Mouse (Mus musculus) urinary bladder, postnatal 10 days (tissue): ENCODE data around the gene Smap1.

Experiments used
- DNase-seq: peaks from one replicate; pipeline ENCODE4 v3.0.0; 2022; ENCODE audit warnings: low spot score

Smap1 gene

GRCm38 (mm10) chr1:23919086-23919485, 3.0 kb downstream of the Smap1 start:
- DNase-seq = no peak

- no peak for DNase-seq
These were observed 6.6 kb downstream of the Smap1 start for GRCm38 (mm10) chr1:23915483-23915882.

DNA sequence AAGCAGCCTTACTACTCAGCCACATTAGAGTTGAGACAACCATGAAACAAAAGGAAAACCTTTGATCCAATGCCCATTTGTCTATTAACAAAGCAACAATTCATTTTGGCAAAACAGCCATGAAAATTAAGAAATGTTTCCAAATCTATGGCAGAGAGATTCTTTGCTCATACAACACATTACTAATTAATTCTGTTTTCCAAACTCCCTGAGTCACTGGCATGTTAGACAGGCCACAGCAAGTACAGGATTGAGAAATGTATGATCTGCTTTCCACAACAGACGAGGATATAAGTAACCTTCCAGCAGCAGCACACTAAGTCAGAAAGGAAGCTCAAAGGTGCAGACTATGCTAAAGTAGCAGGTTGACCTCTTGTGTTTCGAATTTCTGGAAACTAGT, 9.1 kb downstream of the Smap1 start:
- no peak for DNase-seq

DNA sequence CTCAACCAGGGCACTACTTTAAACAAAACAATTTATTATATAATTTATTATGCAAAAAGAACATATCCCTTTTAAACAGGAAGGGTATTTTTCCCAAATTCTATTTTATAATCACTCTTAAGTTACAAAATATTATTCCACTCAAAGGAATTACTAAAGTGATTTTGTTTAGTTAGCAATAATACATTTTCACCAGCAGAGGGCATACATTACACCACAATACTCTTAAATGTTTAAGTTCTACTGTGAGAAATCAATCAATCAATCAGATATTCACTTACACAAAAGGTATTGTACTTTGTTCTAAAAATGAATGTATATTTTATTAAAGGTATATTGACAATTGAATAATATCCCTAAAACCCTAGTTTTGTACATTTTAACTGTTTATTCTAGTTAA, 16.0 kb downstream of the Smap1 start:
- DNase-seq = no peak

DNA sequence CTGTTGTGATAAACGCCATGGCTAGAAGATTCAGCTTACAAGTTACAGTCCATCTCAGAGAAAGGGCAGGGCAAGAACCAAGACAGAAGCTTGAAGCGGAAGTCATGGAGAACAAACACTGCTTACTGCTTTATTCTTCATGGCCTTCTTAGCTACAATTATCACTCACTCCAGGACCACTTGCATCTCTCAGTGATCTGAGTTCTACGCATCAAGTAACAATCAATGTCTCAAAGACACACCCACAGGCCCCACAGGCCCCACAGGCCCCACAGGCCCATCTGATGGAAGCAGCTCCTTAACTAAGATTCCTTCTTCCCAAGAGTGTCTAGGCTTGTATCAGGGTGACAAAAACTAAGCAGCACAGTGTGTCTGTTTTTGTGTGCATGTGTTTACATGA, 18.8 kb downstream of the Smap1 start:
- DNase-seq = no peak

DNA sequence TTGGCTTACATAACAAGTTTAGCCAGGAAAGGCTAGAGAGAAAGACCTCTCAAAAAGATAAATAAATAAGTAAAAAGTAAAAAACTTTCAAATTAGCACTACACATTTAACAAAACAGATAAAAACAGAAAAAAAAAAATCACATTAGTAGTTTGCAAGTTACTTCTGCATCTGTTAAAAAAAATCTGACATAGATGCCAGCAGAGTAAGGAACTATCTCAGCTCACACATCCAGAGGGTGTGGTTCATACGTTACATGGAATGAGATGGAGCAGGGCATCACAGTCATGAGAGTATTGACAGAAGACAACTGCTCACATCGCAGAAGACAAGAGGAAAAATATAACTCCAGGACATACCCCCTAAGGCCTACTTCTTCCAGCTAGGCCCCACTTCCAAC, 19.4 kb downstream of the Smap1 start:
- no peak for DNase-seq

DNA sequence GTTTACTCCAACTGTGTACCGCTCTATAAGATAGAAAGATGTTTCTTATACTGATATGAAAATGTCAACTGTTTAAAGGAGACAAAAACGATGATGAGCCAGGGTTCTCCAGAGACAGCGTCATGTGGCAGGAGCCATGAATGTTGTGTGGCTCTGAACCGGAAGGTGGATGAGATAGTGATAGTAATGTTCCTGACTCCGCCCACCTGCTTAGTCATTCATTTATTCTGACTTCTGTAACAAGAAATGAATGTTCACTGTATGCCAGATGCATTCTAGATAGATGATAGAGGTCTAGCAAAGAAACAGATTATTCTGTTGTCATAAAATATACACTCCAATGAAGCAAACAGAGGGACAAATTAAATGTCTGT, 22.5 kb downstream of the Smap1 start:
- no peak for DNase-seq

- no peak for DNase-seq
These were observed 23.0 kb downstream of the Smap1 start for GRCm38 (mm10) chr1:23899020-23899646.

DNA sequence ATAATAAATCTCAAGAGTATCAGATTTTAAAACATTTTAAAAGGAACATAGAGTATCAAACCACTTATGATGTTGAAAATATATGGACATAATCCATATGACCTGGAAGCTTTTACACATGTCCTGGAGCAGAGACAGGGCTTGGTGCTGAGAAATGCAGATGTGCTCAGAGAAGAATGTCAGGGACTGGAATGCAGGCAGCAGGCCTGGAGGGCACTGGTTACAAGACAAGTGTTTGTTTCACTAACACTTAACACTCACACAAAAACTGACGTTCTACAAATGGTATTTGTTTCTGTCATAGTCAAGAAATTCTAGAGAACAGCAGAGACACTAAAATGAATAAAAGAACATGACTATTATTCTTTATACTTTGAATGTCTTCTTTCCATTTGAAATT, 30.0 kb downstream of the Smap1 start:
- no peak for DNase-seq

GRCm38 (mm10) chr1:23884914-23885313, 37.2 kb downstream of the Smap1 start:
- DNase-seq = no peak

DNA sequence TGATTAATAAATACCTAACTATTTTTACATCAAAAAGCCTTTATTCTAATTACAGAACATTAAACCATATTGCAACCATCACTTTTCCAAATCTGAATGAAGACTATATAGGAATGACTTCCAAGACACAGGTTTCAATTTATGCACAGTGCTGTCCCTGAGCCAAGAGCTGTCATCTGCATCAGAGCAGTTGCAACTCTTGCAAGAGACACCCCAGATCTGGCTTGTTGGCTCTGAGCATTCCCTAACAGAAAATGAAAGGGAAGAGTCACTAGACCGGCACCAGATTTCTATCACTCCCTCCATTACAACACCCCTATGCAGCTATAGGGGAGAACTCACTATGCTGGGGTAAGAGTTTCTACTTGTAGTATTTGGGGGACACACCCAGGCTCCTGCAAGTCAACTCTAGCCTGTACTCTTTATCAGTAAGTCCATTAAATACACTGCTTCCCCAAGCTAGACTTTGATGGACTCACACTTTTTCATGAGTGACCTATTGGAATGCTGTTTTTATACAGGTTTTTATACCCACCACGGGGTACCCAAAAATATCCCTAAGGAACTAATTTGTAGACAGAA, 37.9 kb downstream of the Smap1 start:
- no peak for DNase-seq

GRCm38 (mm10) chr1:23882681-23883080, 39.4 kb downstream of the Smap1 start:
- DNase-seq = no peak

DNA sequence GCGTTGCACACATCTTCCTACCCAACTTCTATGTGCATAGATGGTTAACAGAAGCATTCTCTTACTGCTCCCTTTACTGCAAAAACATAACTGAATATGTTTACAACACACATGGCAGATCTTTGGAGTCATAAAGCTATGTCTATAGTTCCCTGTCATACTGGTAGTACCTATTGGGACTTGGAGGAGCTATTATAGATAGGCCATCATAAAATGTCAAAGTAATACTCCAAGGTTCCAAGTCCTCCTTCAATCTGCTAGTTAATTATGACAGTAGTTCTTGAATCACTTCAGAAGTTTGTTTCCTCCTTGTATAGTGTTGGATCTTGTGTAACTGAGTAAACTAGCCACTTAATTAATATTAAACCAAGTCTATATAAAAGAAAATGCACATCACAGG, 49.9 kb downstream of the Smap1 start:
- DNase-seq = no peak

GRCm38 (mm10) chr1:23867350-23867862, 54.7 kb downstream of the Smap1 start:
- no peak for DNase-seq

DNA sequence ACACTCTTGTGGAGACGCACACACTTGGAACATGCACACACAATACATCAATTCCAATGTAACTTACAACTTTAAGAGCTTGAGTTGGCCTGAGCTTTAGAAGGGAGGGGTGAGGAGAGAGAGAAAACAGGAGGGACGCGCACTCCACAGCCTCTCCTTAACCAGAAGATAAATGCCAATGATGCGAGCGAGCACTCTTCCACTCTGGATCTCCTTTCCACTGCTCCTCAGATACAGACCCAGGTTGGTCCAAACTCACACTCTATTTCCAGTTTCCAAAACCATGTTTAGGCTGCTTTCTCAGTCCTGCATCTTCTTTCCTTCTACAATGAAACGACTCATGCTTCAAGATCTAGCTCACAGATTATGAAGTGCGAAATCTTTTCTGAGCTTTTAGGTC, 56.6 kb downstream of the Smap1 start:
- DNase-seq = no peak

DNA sequence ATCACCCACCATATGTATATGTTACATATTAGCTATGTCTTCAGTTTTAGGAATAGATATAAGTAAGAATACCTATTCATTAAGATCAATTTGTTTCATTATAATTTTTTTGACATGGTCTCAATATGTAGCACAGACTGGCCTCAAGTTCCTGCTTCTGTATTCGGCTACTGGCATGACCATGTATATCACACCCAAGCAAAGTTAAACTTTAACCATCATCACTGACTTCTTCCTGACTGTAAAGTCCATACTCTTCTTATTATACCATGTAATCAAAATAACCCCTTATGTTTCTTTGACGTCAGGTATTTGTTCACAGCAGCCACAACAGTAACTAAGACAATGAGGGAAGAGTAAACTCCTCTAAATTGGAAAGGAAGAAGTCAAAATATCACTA, 61.2 kb downstream of the Smap1 start:
- no peak for DNase-seq

DNA sequence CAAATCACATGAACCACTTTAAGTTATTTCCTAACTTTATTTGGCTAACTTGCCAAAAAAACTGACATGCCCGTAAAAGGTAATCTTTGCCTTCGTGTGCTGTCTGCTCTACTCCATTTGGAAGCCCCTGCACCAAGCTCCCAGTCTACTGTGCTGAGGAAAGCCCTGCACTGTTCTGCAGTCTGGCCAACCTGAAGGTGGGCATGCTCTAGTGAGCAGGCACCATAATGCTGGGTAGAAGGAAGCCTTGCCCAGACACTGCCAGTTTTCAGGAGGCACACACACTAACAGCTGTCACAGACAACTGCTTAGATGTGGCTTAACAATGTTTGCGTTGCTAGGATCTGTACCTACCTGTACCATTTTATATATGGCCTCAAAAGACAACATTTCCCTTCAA, 66.5 kb downstream of the Smap1 start:
- DNase-seq = no peak

- DNase-seq = no peak
These were observed 76.0 kb downstream of the Smap1 start for GRCm38 (mm10) chr1:23846044-23846680.

DNA sequence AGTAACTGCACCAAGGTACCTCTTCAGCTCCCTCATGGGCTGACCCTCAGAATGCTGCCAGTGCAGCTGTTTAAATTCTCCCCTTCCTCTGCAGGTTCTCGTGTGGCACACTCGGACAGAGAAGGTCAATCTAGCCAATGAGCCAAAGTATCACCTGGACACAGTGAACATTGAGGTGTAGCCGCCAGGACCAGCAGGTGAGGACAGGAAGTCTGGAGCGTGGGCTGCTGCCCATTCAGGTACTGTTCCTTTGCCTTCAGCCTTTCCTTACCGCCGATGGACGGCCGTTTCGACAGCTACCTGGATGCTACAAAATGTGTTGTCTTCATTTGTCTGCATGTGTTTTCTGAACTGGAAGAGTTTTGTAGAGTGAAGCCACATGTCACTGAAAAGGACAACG, 77.1 kb downstream of the Smap1 start:
- no peak for DNase-seq

GRCm38 (mm10) chr1:23843790-23844189, 78.3 kb downstream of the Smap1 start:
- DNase-seq = no peak

DNA sequence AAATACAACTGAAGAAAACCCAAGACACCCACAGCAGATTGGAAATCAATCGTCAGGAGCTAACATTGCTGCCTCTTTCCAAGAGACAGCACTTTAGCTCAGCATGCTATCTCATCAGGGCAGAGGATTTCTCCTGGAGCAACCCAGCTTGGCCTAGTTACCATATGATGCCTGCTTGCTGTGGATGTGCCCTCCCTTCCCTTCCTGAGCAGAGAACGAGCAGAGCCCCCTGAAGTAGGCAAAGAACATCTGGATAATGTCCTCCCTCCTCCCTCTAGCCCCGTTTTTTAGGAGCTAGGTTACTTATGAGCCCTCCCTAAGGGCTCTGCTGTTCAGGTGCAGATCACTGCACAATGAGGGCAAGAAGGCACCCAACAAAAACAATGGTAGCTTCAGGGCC, 79.5 kb downstream of the Smap1 start:
- no peak for DNase-seq

DNA sequence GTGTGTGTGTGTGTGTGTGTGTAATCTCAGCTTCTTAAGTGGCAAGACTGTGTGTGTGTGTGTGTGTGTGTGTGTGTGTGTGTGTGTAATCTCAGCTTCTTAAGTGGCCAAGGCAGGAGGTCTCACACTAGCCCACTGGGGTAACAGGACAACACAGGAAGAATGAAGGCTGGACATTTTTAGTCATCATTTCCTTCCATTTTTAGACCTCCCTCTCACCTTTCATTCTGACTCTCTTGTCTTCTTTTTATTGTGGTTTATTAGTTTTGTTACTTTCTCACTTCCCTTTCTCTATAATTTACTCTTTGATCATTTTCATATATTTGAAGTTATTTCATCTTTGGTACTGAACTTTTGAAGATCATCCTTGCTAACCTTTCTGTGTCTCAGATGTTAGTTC, 81.2 kb downstream of the Smap1 start:
- no peak for DNase-seq

- no peak for DNase-seq
These were observed 85.5 kb downstream of the Smap1 start for GRCm38 (mm10) chr1:23836630-23837029.

DNA sequence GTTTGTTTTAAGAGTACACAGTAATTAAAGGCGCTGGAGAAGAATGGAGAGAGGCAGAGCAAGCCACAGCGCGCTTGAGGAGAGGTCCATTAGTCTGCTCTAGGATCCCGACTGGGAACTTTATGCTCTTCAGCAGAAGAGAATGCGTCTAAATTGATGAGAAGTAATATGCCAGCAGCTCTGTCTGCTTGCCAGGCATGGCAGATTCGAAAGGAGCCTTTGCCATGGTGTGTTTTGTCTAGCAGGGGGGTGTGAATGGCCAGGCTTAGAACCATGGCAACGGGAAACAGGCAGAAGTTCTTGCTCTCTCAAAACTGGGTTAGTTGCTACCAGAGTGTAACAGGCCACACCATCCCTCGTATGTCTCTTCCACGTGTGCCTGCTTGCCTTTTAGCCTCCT, 87.3 kb downstream of the Smap1 start:
- no peak for DNase-seq
